Mouse (Mus musculus) bone marrow, adult 2 months (tissue): ENCODE data around the gene Rad51b. TPM values are rescaled to one million over a fixed set of nuclear protein-coding genes. Genes with fewer than 3 reads are reported as not detected.

Experiments
- H3K27ac ChIP-seq: fragments of 200-500 bp; 2 replicates; pipeline ENCODE4 v1.5.1; 2012; ENCODE audit warnings: low read depth, mild to moderate bottlenecking, control low read depth, inconsistent platforms, low read length; ENCODE audit not compliant: control insufficient read depth, poor library complexity, insufficient read depth
- H3K4me1 ChIP-seq: fragments of 200-500 bp; 2 replicates; pipeline ENCODE4 v1.6.1; 2011; ENCODE audit warnings: low read length; ENCODE audit not compliant: control insufficient read depth, insufficient read depth
- H3K4me3 ChIP-seq: fragments of 200-500 bp; replicated peaks from 2 replicates; pipeline ENCODE3; 2011; ENCODE audit warnings: mild to moderate bottlenecking, low read depth, low read length, control low read depth; ENCODE audit not compliant: control insufficient read depth
- CTCF ChIP-seq: fragments of 200-500 bp; IDR thresholded peaks from 2 replicates; pipeline ENCODE4 v1.5.1; 2011; ENCODE audit warnings: low read length, control low read depth; ENCODE audit not compliant: control insufficient read depth, insufficient read depth
- POLR2A ChIP-seq: fragments of 200-500 bp; IDR thresholded peaks from 2 replicates; pipeline ENCODE4 v1.6.1; 2011; ENCODE audit warnings: low read depth, mild to moderate bottlenecking, control low read depth, low read length, borderline replicate concordance; ENCODE audit not compliant: control insufficient read depth
- WGBS: fragments of 180-500 bp; shearing (Covaris S2); methylation state at CpG from one replicate; pipeline ENCODE4 v1.1.7; 2018; 5-methylcytosine and 5-hydroxymethylcytosine counted together
- polyA plus RNA-seq: library from polyadenylated mRNA; stranded (reverse); fragments of >200 nt; gene quantifications from 2 replicates; pipeline ENCODE4 v1.2.4, GENCODE M21; 2011; ENCODE audit warnings: low replicate concordance; ENCODE audit not compliant: missing spikeins, insufficient read depth, insufficient read length

The Rad51b gene
- polyA plus RNA-seq, 1 experiment, result 2.3 TPM

GRCm38 (mm10) chr12:79626555-79627080, 329.5 kb downstream of the Rad51b start:
- H3K4me3 ChIP-seq, result no peak overlapping the region
- H3K27ac ChIP-seq, result peak overlapping the region; percentile 37
- no peak for TF ChIP-seq CTCF
- TF ChIP-seq POLR2A, result no peak
- 55% methylated on average over 4 of the region's 4 CpGs for WGBS
- H3K4me1 ChIP-seq, result peaks cover 3% of the 10 kb centered on the region; the same call in 1 of the 2 replicates

- WGBS, result 41% methylated on average over 4 of the region's 4 CpGs
- Histone ChIP-seq H3K27ac (peak overlapping the region; percentile 51), H3K4me3 (no peak overlapping the region), H3K4me1 (peaks cover 3% of the 10 kb centered on the region; the same call in 1 of the 2 replicates)
- no peak for TF ChIP-seq CTCF
- TF ChIP-seq POLR2A, result no peak
Observed at GRCm38 (mm10) chr12:79627351-79628120, 330.5 kb downstream of the Rad51b start.

- H3K4me3 ChIP-seq, result no peak overlapping the region
- no peak overlapping the region for H3K27ac ChIP-seq
- TF ChIP-seq CTCF (no peak), POLR2A (no peak)
- H3K4me1 ChIP-seq, result peaks cover 3% of the 10 kb centered on the region; the same call in 1 of the 2 replicates
- WGBS, result 69% methylated on average over 5 of the region's 5 CpGs
Observed at GRCm38 (mm10) chr12:79628121-79628774, 331.2 kb downstream of the Rad51b start.

GRCm38 (mm10) chr12:79629945-79630850, 333.1 kb downstream of the Rad51b start:
- Histone ChIP-seq H3K4me3 (no peak overlapping the region), H3K27ac (no peak overlapping the region), H3K4me1 (peaks cover 1% of the 10 kb centered on the region; the same call in 1 of the 2 replicates)
- no peak for TF ChIP-seq POLR2A
- no peak for TF ChIP-seq CTCF
- 54% methylated on average over 7 of the region's 7 CpGs for WGBS

GRCm38 (mm10) chr12:79633458-79634106, 336.5 kb downstream of the Rad51b start:
- TF ChIP-seq CTCF (no peak), POLR2A (no peak)
- Histone ChIP-seq H3K4me3 (no peak overlapping the region), H3K4me1 (no peaks in the 10 kb centered on the region; the same call in 1 of the 2 replicates), H3K27ac (peak overlapping the region; percentile 52; the same call in 1 of the 2 replicates)
- 38% methylated on average over 9 of the region's 9 CpGs for whole genome bisulfite sequencing

- Histone ChIP-seq H3K27ac (no peak overlapping the region), H3K4me1 (peaks cover 2% of the 10 kb centered on the region), H3K4me3 (no peak overlapping the region)
- 37% methylated on average over 7 of the region's 7 CpGs for WGBS
- TF ChIP-seq POLR2A (no peak), CTCF (no peak)
Observed at GRCm38 (mm10) chr12:79641570-79642285, 344.6 kb downstream of the Rad51b start.

- no peak overlapping the region for H3K27ac ChIP-seq
- no peak overlapping the region for H3K4me3 ChIP-seq
- 53% methylated on average over 5 of the region's 5 CpGs for WGBS
- peaks cover 8% of the 10 kb centered on the region for H3K4me1 ChIP-seq
- TF ChIP-seq POLR2A (no peak), CTCF (no peak)
Observed at GRCm38 (mm10) chr12:79642715-79643114, 345.6 kb downstream of the Rad51b start.
